Mouse (Mus musculus): ENCODE data around the gene 2610028H24Rik. TPM values are rescaled to one million over a fixed set of nuclear protein-coding genes. Genes with fewer than 3 reads are reported as not detected.

The 2610028H24Rik gene
- polyA plus RNA-seq, 1 experiment from 2014 or later, result not detected

GRCm38 (mm10) chr10:76445996-76446681 lies 2.7 kb upstream of the 2610028H24Rik start:
- 64% methylated on average over 4 of the region's 4 CpGs for WGBS
- ATAC-seq (replicated peaks; ENCODE audit: low FRiP score, low TSS enrichment, low read depth) (no peak), DNase-seq (ENCODE audit: low spot score) (no peak)
- Histone ChIP-seq H3K4me2 (ENCODE audit: low read length) (no peak overlapping the region), H3K9ac (ENCODE audit: low read length) (no peak overlapping the region), H3K27me3 (replicated peaks; ENCODE audit: control insufficient read depth, insufficient read depth, low read length) (no peaks in the 10 kb centered on the region), H3K4me3 (ENCODE audit: low read depth, low read length) (no peak overlapping the region), H3K36me3 (ENCODE audit: control insufficient read depth, insufficient read depth, low read length) (no peaks in the 10 kb centered on the region), H3K9me3 (ENCODE audit: control insufficient read depth, low read length) (no peaks in the 10 kb centered on the region), H3K27ac (ENCODE audit: low read depth) (no peak overlapping the region), H3K4me1 (replicated peaks; ENCODE audit: control insufficient read depth, insufficient read depth, low read length) (peaks cover 20% of the 10 kb centered on the region)

GRCm38 (mm10) chr10:76447406-76448229 lies 1.3 kb upstream of the 2610028H24Rik start:
- Histone ChIP-seq H3K4me1 (replicated peaks; ENCODE audit: control insufficient read depth, insufficient read depth, low read length) (peaks cover 14% of the 10 kb centered on the region), H3K9me3 (ENCODE audit: control insufficient read depth, low read length) (no peaks in the 10 kb centered on the region), H3K27me3 (replicated peaks; ENCODE audit: control insufficient read depth, insufficient read depth, low read length) (no peaks in the 10 kb centered on the region), H3K27ac (ENCODE audit: low read depth) (no peak overlapping the region), H3K4me3 (ENCODE audit: low read depth, low read length) (no peak overlapping the region), H3K36me3 (ENCODE audit: control insufficient read depth, insufficient read depth, low read length) (no peaks in the 10 kb centered on the region), H3K4me2 (ENCODE audit: low read length) (no peak overlapping the region), H3K9ac (ENCODE audit: low read length) (no peak overlapping the region)
- 74% methylated on average over 15 of the region's 15 CpGs for WGBS
- DNase-seq (ENCODE audit: low spot score) (no peak), ATAC-seq (replicated peaks; ENCODE audit: low FRiP score, low TSS enrichment, low read depth) (no peak)

GRCm38 (mm10) chr10:76455289-76455688 lies 6.4 kb downstream of the 2610028H24Rik start:
- peak; percentile 72 for DNase-seq (ENCODE audit: low spot score)
- WGBS, result 62% methylated on average over 5 of the region's 5 CpGs
- no peak overlapping the region for H3K9ac ChIP-seq (ENCODE audit: low read length)
- no peak overlapping the region for H3K4me3 ChIP-seq (ENCODE audit: low read depth, low read length)
- H3K27me3 ChIP-seq (replicated peaks; ENCODE audit: control insufficient read depth, insufficient read depth, low read length), result no peaks in the 10 kb centered on the region
- ATAC-seq (replicated peaks; ENCODE audit: low FRiP score, low TSS enrichment, low read depth), result no peak
- no peaks in the 10 kb centered on the region for H3K9me3 ChIP-seq (ENCODE audit: control insufficient read depth, low read length)
- H3K36me3 ChIP-seq (ENCODE audit: control insufficient read depth, insufficient read depth, low read length), result no peaks in the 10 kb centered on the region
- H3K27ac ChIP-seq (ENCODE audit: low read depth), result no peak overlapping the region
- H3K4me1 ChIP-seq (replicated peaks; ENCODE audit: control insufficient read depth, insufficient read depth, low read length), result no peaks in the 10 kb centered on the region
- no peak overlapping the region for H3K4me2 ChIP-seq (ENCODE audit: low read length)

- no peaks in the 10 kb centered on the region for H3K36me3 ChIP-seq (ENCODE audit: control insufficient read depth, insufficient read depth, low read length)
- H3K27ac ChIP-seq (ENCODE audit: low read depth), result no peak overlapping the region
- H3K9me3 ChIP-seq (ENCODE audit: control insufficient read depth, low read length), result 0 out of 2 replicates have a peak, but pooled peaks cover 3% of the 10 kb centered on the region
- DNase-seq (ENCODE audit: low spot score) (no peak), ATAC-seq (replicated peaks; ENCODE audit: low FRiP score, low TSS enrichment, low read depth) (no peak)
- no peaks in the 10 kb centered on the region for H3K27me3 ChIP-seq (replicated peaks; ENCODE audit: control insufficient read depth, insufficient read depth, low read length)
- H3K9ac ChIP-seq (ENCODE audit: low read length), result no peak overlapping the region
- no peaks in the 10 kb centered on the region for H3K4me1 ChIP-seq (replicated peaks; ENCODE audit: control insufficient read depth, insufficient read depth, low read length)
- no peak overlapping the region for H3K4me2 ChIP-seq (ENCODE audit: low read length)
- no peak overlapping the region for H3K4me3 ChIP-seq (ENCODE audit: low read depth, low read length)
- 83% methylated on average over 1 of the region's 1 CpGs for WGBS
These were observed 12.4 kb downstream of the 2610028H24Rik start for GRCm38 (mm10) chr10:76461255-76461654.

- H3K4me3 ChIP-seq (ENCODE audit: low read depth, low read length), result no peak overlapping the region
- no peaks in the 10 kb centered on the region for H3K27me3 ChIP-seq (replicated peaks; ENCODE audit: control insufficient read depth, insufficient read depth, low read length)
- no peak for DNase-seq (ENCODE audit: low spot score)
- no peak overlapping the region for H3K9ac ChIP-seq (ENCODE audit: low read length)
- no peaks in the 10 kb centered on the region for H3K36me3 ChIP-seq (ENCODE audit: control insufficient read depth, insufficient read depth, low read length)
- 89% methylated on average over 7 of the region's 7 CpGs for WGBS
- H3K27ac ChIP-seq (ENCODE audit: low read depth), result no peak overlapping the region
- 0 out of 2 replicates have a peak, but pooled peaks cover 3% of the 10 kb centered on the region for H3K9me3 ChIP-seq (ENCODE audit: control insufficient read depth, low read length)
- ATAC-seq (replicated peaks; ENCODE audit: low FRiP score, low TSS enrichment, low read depth), result no peak
- H3K4me2 ChIP-seq (ENCODE audit: low read length), result no peak overlapping the region
- H3K4me1 ChIP-seq (replicated peaks; ENCODE audit: control insufficient read depth, insufficient read depth, low read length), result no peaks in the 10 kb centered on the region
These were observed 13.4 kb downstream of the 2610028H24Rik start for GRCm38 (mm10) chr10:76462312-76462711.

- no peak overlapping the region for H3K9ac ChIP-seq (ENCODE audit: low read length)
- DNase-seq (ENCODE audit: low spot score) (no peak), ATAC-seq (replicated peaks; ENCODE audit: low FRiP score, low TSS enrichment, low read depth) (no peak)
- no peaks in the 10 kb centered on the region for H3K4me1 ChIP-seq (replicated peaks; ENCODE audit: control insufficient read depth, insufficient read depth, low read length)
- H3K36me3 ChIP-seq (ENCODE audit: control insufficient read depth, insufficient read depth, low read length), result no peaks in the 10 kb centered on the region
- H3K9me3 ChIP-seq (ENCODE audit: control insufficient read depth, low read length), result 0 out of 2 replicates have a peak, but pooled peaks cover 3% of the 10 kb centered on the region
- no peak overlapping the region for H3K27ac ChIP-seq (ENCODE audit: low read depth)
- H3K4me2 ChIP-seq (ENCODE audit: low read length), result no peak overlapping the region
- 86% methylated on average over 6 of the region's 6 CpGs for WGBS
- H3K27me3 ChIP-seq (replicated peaks; ENCODE audit: control insufficient read depth, insufficient read depth, low read length), result no peaks in the 10 kb centered on the region
- H3K4me3 ChIP-seq (ENCODE audit: low read depth, low read length), result no peak overlapping the region
These were observed 13.8 kb downstream of the 2610028H24Rik start for GRCm38 (mm10) chr10:76462721-76463120.

GRCm38 (mm10) chr10:76468203-76469162 lies 19.6 kb downstream of the 2610028H24Rik start, which contains the start of the genes Mcm3ap and Ybey:
TSS of gene Mcm3ap (plus strand) at chr10:76468927.
TSS of gene Ybey (minus strand) at chr10:76469114.
- H3K9ac ChIP-seq (ENCODE audit: low read length), result peak within 1 kb of the TSS; percentile 94

GRCm38 (mm10) chr10:76473759-76474158 lies 24.9 kb downstream of the 2610028H24Rik start:
- no peak overlapping the region for H3K27ac ChIP-seq (ENCODE audit: low read depth)
- DNase-seq (ENCODE audit: low spot score) (no peak), ATAC-seq (replicated peaks; ENCODE audit: low FRiP score, low TSS enrichment, low read depth) (no peak)
- no peaks in the 10 kb centered on the region for H3K27me3 ChIP-seq (replicated peaks; ENCODE audit: control insufficient read depth, insufficient read depth, low read length)
- no peak overlapping the region for H3K4me3 ChIP-seq (ENCODE audit: low read depth, low read length)
- H3K9me3 ChIP-seq (ENCODE audit: control insufficient read depth, low read length), result no peaks in the 10 kb centered on the region
- WGBS, result 92% methylated on average over 5 of the region's 5 CpGs
- H3K9ac ChIP-seq (ENCODE audit: low read length), result no peak overlapping the region
- no peak overlapping the region for H3K4me2 ChIP-seq (ENCODE audit: low read length)
- peaks cover 76% of the 10 kb centered on the region for H3K36me3 ChIP-seq (ENCODE audit: control insufficient read depth, insufficient read depth, low read length)
- no peaks in the 10 kb centered on the region for H3K4me1 ChIP-seq (replicated peaks; ENCODE audit: control insufficient read depth, insufficient read depth, low read length)

More at GRCm38 (mm10) chr10:76468203-76469162, 19.6 kb downstream of the 2610028H24Rik start, which contains the start of the genes Mcm3ap and Ybey:
- Histone ChIP-seq H3K27ac (ENCODE audit: low read depth) (peak within 1 kb of the TSS; percentile 83; the same call in 1 of the 2 replicates), H3K9me3 (ENCODE audit: control insufficient read depth, low read length) (no peaks in the 10 kb centered on the region), H3K4me2 (ENCODE audit: low read length) (peak within 1 kb of the TSS; percentile 81), H3K36me3 (ENCODE audit: control insufficient read depth, insufficient read depth, low read length) (peaks cover 30% of the 10 kb centered on the region), H3K4me3 (ENCODE audit: low read depth, low read length) (peak within 1 kb of the TSS; percentile 87), H3K4me1 (replicated peaks; ENCODE audit: control insufficient read depth, insufficient read depth, low read length) (no peaks in the 10 kb centered on the region), H3K27me3 (replicated peaks; ENCODE audit: control insufficient read depth, insufficient read depth, low read length) (no peaks in the 10 kb centered on the region)
- peak; percentile 96 for DNase-seq (ENCODE audit: low spot score)
- WGBS, result 1% methylated on average over 54 of the region's 55 CpGs
- ATAC-seq (replicated peaks; ENCODE audit: low FRiP score, low TSS enrichment, low read depth), result peak; percentile 95
